Mouse (Mus musculus): ENCODE measurements around the gene Ipp. TPM values are rescaled to one million over a fixed set of nuclear protein-coding genes. Genes with fewer than 3 reads are reported as not detected.

Ipp gene
- total RNA-seq, 4 experiments from 2014 or later: 18.1 to 19.8 (median 19.0) TPM

- peak; percentile 95 to 97 for DNase-seq (ENCODE audit: low spot score in 2 of 2)
Observed at GRCm38 (mm10) chr4:116557306-116558121, 50.2 kb downstream of the Ipp start, which contains the start of gene Gpbp1l1. Gene Gpbp1l1, plus strand, starts transcription at chr4:116557658.

GRCm38 (mm10) chr4:116558151-116558882, 51.0 kb downstream of the Ipp start:
- no peak for DNase-seq (ENCODE audit: low spot score in 2 of 2)

Other genes starting within 250 kb of the Ipp start
- 100 to 1,000 TPM in 2 of 4 experiments, 10 to 100 TPM in 2; 80.6 to 106 (median 96.1) TPM for gene Mast2, start 43.4 kb upstream of the Ipp start, total RNA-seq (2022)
- gene Tmem69, start 48.4 kb downstream of the Ipp start, total RNA-seq (2022): 10 to 100 TPM; 10.1 to 15.6 (median 14.4) TPM
- gene Gpbp1l1, start 50.1 kb downstream of the Ipp start, total RNA-seq (2022): 10 to 100 TPM; 44.5 to 56.0 (median 50.0) TPM
- 1 to 10 TPM; 4.7 to 7.1 (median 5.7) TPM for gene Ccdc17, start 89.1 kb downstream of the Ipp start, total RNA-seq (2022)
- gene Nasp, start 120.4 kb downstream of the Ipp start, total RNA-seq (2022): 10 to 100 TPM; 21.4 to 36.0 (median 28.5) TPM
- 100 to 1,000 TPM; 403 to 423 (median 409) TPM for gene Akr1a1, start 144.1 kb downstream of the Ipp start, total RNA-seq (2022)
- 100 to 1,000 TPM; 181 to 205 (median 195) TPM for gene Prdx1, start 178.0 kb downstream of the Ipp start, total RNA-seq (2022)
- 10 to 100 TPM; 15.4 to 20.4 (median 17.5) TPM for gene Mmachc, start 200.9 kb downstream of the Ipp start, total RNA-seq (2022)
- gene Ccdc163, start 201.0 kb downstream of the Ipp start, total RNA-seq (2022): 1 to 10 TPM; 4.9 to 8.9 (median 6.2) TPM
- gene Tesk2, start 213.4 kb downstream of the Ipp start, total RNA-seq (2022): 1 to 10 TPM; 4.1 to 5.9 (median 4.7) TPM